Mouse (Mus musculus) G1E (cell line): ENCODE data around the gene Kdelr3. TPM values are rescaled to one million over a fixed set of nuclear protein-coding genes. Genes with fewer than 3 reads are reported as not detected.

ENCODE experiments used
- ATAC-seq: 2 replicates; pipeline ENCODE4 v1.8.0; 2016; ENCODE audit warnings: mild to moderate bottlenecking; ENCODE audit not compliant: insufficient number of reproducible peaks, poor library complexity, low FRiP score, severe bottlenecking; ENCODE audit errors: extremely low read depth
- DNase-seq: peaks from one replicate; pipeline ENCODE4 v3.0.0; 2012; ENCODE audit warnings: low spot score
- H3K27me3 ChIP-seq: 2 replicates; pipeline ENCODE4 v1.6.1; 2012; ENCODE audit warnings: mild to moderate bottlenecking, low read length, inconsistent platforms; ENCODE audit not compliant: insufficient read depth
- H3K36me3 ChIP-seq: replicated peaks from 2 replicates; pipeline ENCODE3; 2012; ENCODE audit warnings: mild to moderate bottlenecking, inconsistent platforms
- H3K4me1 ChIP-seq: 2 replicates; pipeline ENCODE4 v1.6.1; 2012; ENCODE audit warnings: low read depth, low read length, inconsistent platforms, mixed read lengths; ENCODE audit not compliant: insufficient read depth
- H3K4me3 ChIP-seq: 2 replicates; pipeline ENCODE4 v1.5.1; 2012; ENCODE audit warnings: low read depth, mild to moderate bottlenecking, inconsistent platforms, low read length, moderate library complexity, mixed read lengths
- H3K9me3 ChIP-seq: replicated peaks from 2 replicates; pipeline ENCODE4 v1.6.1; 2012; ENCODE audit warnings: inconsistent platforms
- CTCF ChIP-seq: IDR thresholded peaks from 2 replicates; pipeline ENCODE4 v1.5.1; 2012; ENCODE audit warnings: low read depth, low read length, inconsistent platforms, mixed read lengths
- GATA1 ChIP-seq: IDR thresholded peaks from 2 replicates; pipeline ENCODE4 v1.6.1; 2012; ENCODE audit warnings: borderline replicate concordance, low read length, inconsistent platforms, mixed read lengths
- GATA2 ChIP-seq: IDR thresholded peaks from 2 replicates; pipeline ENCODE4 v1.6.1; 2012; ENCODE audit warnings: low read depth, low read length, inconsistent platforms, borderline replicate concordance
- POLR2AphosphoS5 ChIP-seq: IDR thresholded peaks from 2 replicates; pipeline ENCODE4 v1.6.1; 2012; ENCODE audit warnings: low read depth, low read length, inconsistent platforms; ENCODE audit not compliant: insufficient replicate concordance
- TAL1 ChIP-seq: conservative IDR thresholded peaks from 2 replicates; pipeline ENCODE4 v1.6.1; 2012; ENCODE audit warnings: low read depth, low read length, inconsistent platforms, mixed read lengths
- polyA plus RNA-seq: library from polyadenylated mRNA; stranded (reverse); fragments of >175 nt; gene quantifications from 2 replicates; pipeline ENCODE4 v1.2.3, GENCODE M21; 2012
- total RNA-seq, 2 experiments: library from RNA; stranded (forward) in 1 of 2; stranded (reverse) in 1 of 2; fragments of 200-1000 nt in 1 of 2; fragments of >200 nt in 1 of 2; fragmentation: Nextera tagmentation in 1 of 2; gene quantifications; 2 replicates each; pipeline ENCODE4 v1.2.3; 2014 to 2017

Kdelr3 gene
- total and polyA plus RNA-seq, 3 experiments, result 0.05 TPM; not detected in 2

GRCm38 (mm10) chr15:79519400-79520220 is 3.4 kb downstream of the Kdelr3 start:
- Histone ChIP-seq H3K27me3 (peaks cover 36% of the 10 kb centered on the region), H3K9me3 (peaks cover 11% of the 10 kb centered on the region), H3K4me1 (peaks cover 12% of the 10 kb centered on the region), H3K36me3 (no peaks in the 10 kb centered on the region), H3K4me3 (peak overlapping the region; percentile 50; the same call in 1 of the 2 replicates)
- no peak for ATAC-seq
- TF ChIP-seq TAL1, result no peak
- TF ChIP-seq GATA2, result no peak
- no peak for TF ChIP-seq CTCF
- TF ChIP-seq POLR2AphosphoS5, result no peak
- no peak for DNase-seq

DNA sequence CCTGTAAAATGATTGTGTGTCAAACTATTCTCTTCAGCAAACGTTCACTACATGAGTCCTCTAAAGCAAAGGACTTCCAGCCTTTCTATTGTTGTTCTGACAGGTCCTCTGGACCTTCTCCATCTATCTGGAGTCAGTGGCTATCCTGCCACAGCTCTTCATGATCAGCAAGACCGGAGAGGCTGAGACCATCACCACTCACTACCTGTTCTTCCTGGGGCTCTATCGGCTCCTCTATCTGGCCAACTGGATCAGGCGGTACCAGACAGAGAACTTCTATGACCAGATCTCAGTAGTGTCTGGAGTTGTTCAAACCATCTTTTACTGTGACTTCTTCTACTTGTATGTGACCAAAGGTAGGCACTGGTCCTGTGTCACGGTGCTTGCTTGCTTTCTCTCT is 9.4 kb downstream of the Kdelr3 start:
- DNase-seq (no peak), ATAC-seq (no peak)
- Histone ChIP-seq H3K9me3 (peaks cover 11% of the 10 kb centered on the region), H3K36me3 (peaks cover 46% of the 10 kb centered on the region), H3K4me3 (no peak overlapping the region), H3K4me1 (peaks cover 8% of the 10 kb centered on the region), H3K27me3 (peaks cover 8% of the 10 kb centered on the region; the same call in 1 of the 2 replicates)
- no peak for TF ChIP-seq CTCF
- no peak for TF ChIP-seq GATA1

- DNase-seq (no peak), ATAC-seq (no peak)
- Histone ChIP-seq H3K4me1 (peaks cover 8% of the 10 kb centered on the region), H3K27me3 (peaks cover 8% of the 10 kb centered on the region; the same call in 1 of the 2 replicates), H3K4me3 (no peak overlapping the region), H3K9me3 (peaks cover 11% of the 10 kb centered on the region), H3K36me3 (peaks cover 52% of the 10 kb centered on the region)
- TF ChIP-seq TAL1, result no peak
These were observed 10.0 kb downstream of the Kdelr3 start for GRCm38 (mm10) chr15:79525979-79526768.

GRCm38 (mm10) chr15:79527192-79527591 is 11.0 kb downstream of the Kdelr3 start:
- peaks cover 62% of the 10 kb centered on the region for H3K36me3 ChIP-seq
- TF ChIP-seq GATA2 (no peak), POLR2AphosphoS5 (no peak), TAL1 (no peak), CTCF (no peak), GATA1 (no peak)
- H3K9me3 ChIP-seq, result peaks cover 11% of the 10 kb centered on the region
- ATAC-seq (no peak), DNase-seq (no peak)
- peaks cover 8% of the 10 kb centered on the region; the same call in 1 of the 2 replicates for H3K27me3 ChIP-seq
- no peak overlapping the region for H3K4me3 ChIP-seq
- peaks cover 13% of the 10 kb centered on the region for H3K4me1 ChIP-seq

DNA sequence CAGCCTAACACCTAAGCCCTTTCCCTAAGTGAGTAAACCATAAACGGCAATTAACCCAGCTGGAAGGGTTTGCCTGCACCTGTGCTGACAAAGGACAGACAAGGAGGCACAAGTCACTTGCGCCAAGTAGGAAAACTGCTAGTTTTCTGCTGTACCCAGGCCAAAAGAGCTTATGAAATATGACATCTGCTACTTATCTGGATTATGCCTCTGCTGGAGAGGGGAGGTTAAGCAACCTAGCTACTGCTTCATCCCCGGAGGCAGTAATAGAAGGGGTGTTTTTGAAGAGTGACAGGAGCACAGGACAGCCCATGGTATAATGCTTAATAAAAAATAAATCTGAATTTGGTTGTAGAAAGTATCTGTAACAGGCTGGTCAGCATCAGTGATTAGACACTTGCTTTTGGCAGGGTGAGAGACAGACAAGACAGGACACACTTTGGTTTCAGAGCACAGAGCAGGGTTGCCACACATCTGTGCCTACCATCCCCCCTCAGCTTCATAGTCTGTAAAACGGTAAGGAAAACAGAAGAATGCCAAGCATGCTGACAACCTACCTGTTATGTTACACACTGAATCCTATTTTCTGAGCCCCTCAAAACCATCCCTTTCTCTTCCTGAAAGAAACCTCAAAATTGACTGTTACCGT is 11.9 kb downstream of the Kdelr3 start:
- peaks cover 3% of the 10 kb centered on the region for H3K9me3 ChIP-seq
- peaks cover 13% of the 10 kb centered on the region for H3K4me1 ChIP-seq
- ATAC-seq (no peak), DNase-seq (no peak)
- peaks cover 71% of the 10 kb centered on the region for H3K36me3 ChIP-seq
- H3K4me3 ChIP-seq, result no peak overlapping the region
- TF ChIP-seq CTCF (no peak), POLR2AphosphoS5 (no peak; the same call in 1 of the 2 replicates), TAL1 (no peak), GATA2 (no peak), GATA1 (no peak)
- no peaks in the 10 kb centered on the region for H3K27me3 ChIP-seq

DNA sequence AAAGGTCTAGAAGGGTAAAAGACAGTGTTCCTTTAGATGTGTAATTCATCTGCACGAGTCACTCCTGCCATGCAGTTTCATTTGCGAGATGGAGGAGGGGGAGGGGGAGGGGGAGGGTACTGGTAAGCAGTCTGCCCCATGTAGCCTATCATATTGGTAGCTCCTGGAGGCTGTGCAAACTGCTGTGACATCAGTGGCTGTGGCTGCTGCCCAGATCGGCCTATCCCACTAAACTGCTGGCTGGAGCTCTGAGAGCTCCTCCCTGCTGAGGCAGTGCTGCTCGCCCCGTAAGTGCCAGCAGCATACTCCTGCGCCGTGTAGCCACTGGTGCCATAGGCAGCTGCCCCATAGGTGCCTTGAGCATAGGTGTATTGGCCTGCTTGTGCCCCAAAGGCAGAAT is 13.7 kb downstream of the Kdelr3 start:
- no peaks in the 10 kb centered on the region for H3K27me3 ChIP-seq
- peaks cover 17% of the 10 kb centered on the region for H3K4me1 ChIP-seq
- H3K36me3 ChIP-seq, result peaks cover 90% of the 10 kb centered on the region
- DNase-seq (no peak), ATAC-seq (no peak)
- TF ChIP-seq POLR2AphosphoS5, result no peak
- TF ChIP-seq GATA2, result no peak
- no peak for TF ChIP-seq CTCF
- no peak for TF ChIP-seq TAL1
- TF ChIP-seq GATA1, result no peak
- H3K4me3 ChIP-seq, result no peak overlapping the region
- H3K9me3 ChIP-seq, result no peaks in the 10 kb centered on the region
